Mouse (Mus musculus) embryonic facial prominence, embryonic 14.5 days (tissue): ENCODE data around the gene Mroh3. TPM values are rescaled to one million over a fixed set of nuclear protein-coding genes. Genes with fewer than 3 reads are reported as not detected.
A peak's percentile ranks its signal among the peaks of the same experiment; 100 is the strongest.

ENCODE experiments used
- ATAC-seq: fragments of 200-750 bp; cut with Nextera tagmentation; 2 replicates; pipeline ENCODE4 v1.8.0; 2017; ENCODE audit warnings: low read depth, moderate number of reproducible peaks, moderate TSS enrichment
- DNase-seq: peaks from one replicate; pipeline ENCODE4 v3.0.0-alpha.2; 2015; ENCODE audit warnings: low spot score
- H3K27ac ChIP-seq: fragments of 300-500 bp; sonication (generic); replicated peaks from 2 replicates; pipeline ENCODE4 v1.5.1; 2014; ENCODE audit warnings: low read depth, mild to moderate bottlenecking, low read length, moderate library complexity
- H3K27me3 ChIP-seq: fragments of 300-500 bp; sonication (generic); replicated peaks from 2 replicates; pipeline ENCODE4 v1.6.1; 2014; ENCODE audit warnings: low read length; ENCODE audit not compliant: control insufficient read depth, insufficient read depth
- H3K36me3 ChIP-seq: fragments of 300-500 bp; sonication (generic); 2 replicates; pipeline ENCODE4 v1.6.1; 2014; ENCODE audit warnings: low read length, mixed read lengths; ENCODE audit not compliant: control insufficient read depth, insufficient read depth
- H3K4me1 ChIP-seq: fragments of 300-500 bp; sonication (generic); 2 replicates; pipeline ENCODE4 v1.6.1; 2014; ENCODE audit warnings: antibody characterized with exemption, low read length; ENCODE audit not compliant: control insufficient read depth, insufficient read depth
- H3K4me2 ChIP-seq: fragments of 300-500 bp; sonication (generic); 2 replicates; pipeline ENCODE4 v1.6.1; 2014; ENCODE audit warnings: low read depth, mild to moderate bottlenecking, low read length, moderate library complexity, mixed read lengths
- H3K4me3 ChIP-seq: fragments of 300-500 bp; sonication (generic); 2 replicates; pipeline ENCODE4 v1.5.1; 2014; ENCODE audit warnings: low read depth, mild to moderate bottlenecking, low read length
- H3K9ac ChIP-seq: fragments of 300-500 bp; sonication (generic); 2 replicates; pipeline ENCODE4 v1.6.1; 2014; ENCODE audit warnings: low read depth, mild to moderate bottlenecking, low read length, moderate library complexity, mixed read lengths
- H3K9me3 ChIP-seq: fragments of 300-500 bp; sonication (generic); 2 replicates; pipeline ENCODE4 v1.6.1; 2016; ENCODE audit warnings: low read length; ENCODE audit not compliant: control insufficient read depth
- WGBS: fragments of 180-500 bp; shearing (Covaris S2); extraction: QIAGEN DNeasy Blood & Tissue Kit; methylation state at CpG from one replicate; pipeline ENCODE4 v1.1.7; 2014; 5-methylcytosine and 5-hydroxymethylcytosine counted together
- polyA plus RNA-seq: library from polyadenylated mRNA; unstranded; fragments of >200 nt; fragmentation: Nextera tagmentation; extraction: Ambion mirVana; gene quantifications from 2 replicates; pipeline ENCODE4 v1.2.1, GENCODE M21; 2014

The Mroh3 gene
- polyA plus RNA-seq, 1 experiment from 2014 or later = not detected

- DNase-seq = no peak
- Histone ChIP-seq H3K9me3 (no peaks in the 10 kb centered on the region), H3K36me3 (peaks cover 29% of the 10 kb centered on the region), H3K9ac (no peak overlapping the region), H3K4me3 (no peak overlapping the region), H3K27ac (no peak overlapping the region), H3K4me1 (peaks cover 34% of the 10 kb centered on the region), H3K27me3 (no peaks in the 10 kb centered on the region), H3K4me2 (no peak overlapping the region)
- 91% methylated on average over 8 of the region's 8 CpGs for WGBS
- ATAC-seq = no peak
Observed at GRCm38 (mm10) chr1:136225846-136226245, 13.2 kb upstream of the Mroh3 start.

DNA sequence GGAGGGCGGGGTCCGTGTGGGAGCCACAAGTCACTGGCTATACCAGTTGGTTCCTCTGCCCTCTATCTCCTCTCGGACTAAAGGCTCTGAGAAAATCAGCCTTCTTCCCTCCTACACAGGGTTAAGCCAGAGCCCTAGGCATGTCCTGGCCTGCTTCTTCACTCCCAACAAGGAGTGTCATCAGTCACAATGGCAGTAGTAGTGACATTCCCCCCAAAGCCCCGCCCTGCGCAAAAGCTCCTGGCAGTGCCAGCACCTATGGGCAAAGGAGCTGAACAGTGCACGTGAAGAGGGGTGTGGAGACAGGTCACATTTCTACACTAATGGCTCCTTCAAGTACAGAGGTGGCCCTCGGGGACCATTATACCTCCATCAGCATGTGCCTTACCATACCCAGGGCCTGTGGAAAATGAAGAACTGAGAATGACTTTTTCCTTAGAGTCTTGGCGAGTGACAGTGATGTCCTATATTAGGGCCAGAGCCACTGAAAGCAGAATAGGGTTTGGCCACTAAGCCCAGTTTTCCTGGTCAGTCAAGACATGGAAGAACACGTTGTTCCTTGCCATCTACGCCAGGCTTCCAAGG is 11.2 kb upstream of the Mroh3 start:
- H3K27ac ChIP-seq = no peak overlapping the region
- H3K4me1 ChIP-seq = peaks cover 14% of the 10 kb centered on the region
- no peak overlapping the region for H3K9ac ChIP-seq
- 83% methylated on average over 10 of the region's 10 CpGs for WGBS
- peaks cover 45% of the 10 kb centered on the region for H3K36me3 ChIP-seq
- ATAC-seq (peak; percentile 37; the same call in 1 of the 2 replicates), DNase-seq (no peak)
- no peak overlapping the region for H3K4me3 ChIP-seq
- no peaks in the 10 kb centered on the region for H3K9me3 ChIP-seq
- H3K27me3 ChIP-seq = no peaks in the 10 kb centered on the region
- H3K4me2 ChIP-seq = no peak overlapping the region

DNA sequence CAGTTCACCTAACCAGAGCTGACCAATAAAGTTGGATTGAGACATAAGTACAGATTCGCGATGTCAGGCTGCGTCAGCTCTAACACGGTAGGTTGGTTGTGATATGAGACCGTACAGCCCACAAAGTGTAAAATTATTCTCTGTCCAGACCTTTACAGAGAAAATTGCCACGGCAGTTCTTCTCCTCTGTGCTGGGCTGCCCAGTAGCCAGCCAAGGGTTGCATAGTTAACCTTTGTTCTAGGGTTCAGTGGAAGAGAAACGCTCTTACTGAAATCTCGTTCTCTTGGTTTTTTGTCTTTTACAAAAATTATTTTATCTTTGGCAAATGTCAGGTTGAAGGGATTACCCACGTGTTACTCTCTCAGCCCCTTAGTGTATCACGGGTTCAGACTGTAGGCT is 9.8 kb upstream of the Mroh3 start:
- Histone ChIP-seq H3K27me3 (no peaks in the 10 kb centered on the region), H3K9ac (no peak overlapping the region), H3K4me2 (no peak overlapping the region), H3K9me3 (no peaks in the 10 kb centered on the region), H3K27ac (no peak overlapping the region), H3K4me1 (no peaks in the 10 kb centered on the region), H3K36me3 (peaks cover 57% of the 10 kb centered on the region), H3K4me3 (no peak overlapping the region)
- DNase-seq (no peak), ATAC-seq (no peak)
- WGBS = 85% methylated on average over 10 of the region's 10 CpGs

- Histone ChIP-seq H3K9me3 (no peaks in the 10 kb centered on the region), H3K27ac (no peak overlapping the region), H3K9ac (no peak overlapping the region), H3K4me3 (no peak overlapping the region), H3K27me3 (no peaks in the 10 kb centered on the region), H3K36me3 (peaks cover 65% of the 10 kb centered on the region), H3K4me1 (no peaks in the 10 kb centered on the region), H3K4me2 (no peak overlapping the region)
- DNase-seq (no peak), ATAC-seq (no peak)
- 78% methylated on average over 9 of the region's 10 CpGs for WGBS
Observed at GRCm38 (mm10) chr1:136220037-136220871, 7.6 kb upstream of the Mroh3 start.

DNA sequence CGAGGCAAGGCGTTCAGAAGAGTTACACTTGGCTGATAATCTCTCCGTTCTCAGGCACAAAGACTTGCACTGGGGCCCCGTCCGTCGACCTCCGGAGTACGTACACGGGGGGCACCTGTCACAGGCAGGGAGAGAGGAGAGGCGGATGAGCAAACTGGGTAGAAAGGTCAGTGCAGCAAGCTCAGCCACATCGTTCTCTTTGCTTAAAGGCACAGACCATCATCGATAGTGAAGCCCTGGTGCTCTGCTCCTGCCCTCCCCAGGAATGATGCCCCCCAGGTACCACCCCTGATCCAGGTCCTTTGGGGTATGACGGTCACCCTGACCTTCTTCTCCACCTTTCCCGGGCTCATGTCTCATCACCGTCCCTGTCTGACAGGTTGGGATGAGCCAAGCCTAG is 1.7 kb upstream of the Mroh3 start:
- Histone ChIP-seq H3K4me3 (no peak overlapping the region), H3K9me3 (no peaks in the 10 kb centered on the region), H3K4me2 (no peak overlapping the region), H3K4me1 (no peaks in the 10 kb centered on the region), H3K27me3 (no peaks in the 10 kb centered on the region), H3K9ac (no peak overlapping the region), H3K27ac (no peak overlapping the region), H3K36me3 (peaks cover 38% of the 10 kb centered on the region)
- DNase-seq (no peak), ATAC-seq (no peak)
- 90% methylated on average over 15 of the region's 15 CpGs for WGBS

DNA sequence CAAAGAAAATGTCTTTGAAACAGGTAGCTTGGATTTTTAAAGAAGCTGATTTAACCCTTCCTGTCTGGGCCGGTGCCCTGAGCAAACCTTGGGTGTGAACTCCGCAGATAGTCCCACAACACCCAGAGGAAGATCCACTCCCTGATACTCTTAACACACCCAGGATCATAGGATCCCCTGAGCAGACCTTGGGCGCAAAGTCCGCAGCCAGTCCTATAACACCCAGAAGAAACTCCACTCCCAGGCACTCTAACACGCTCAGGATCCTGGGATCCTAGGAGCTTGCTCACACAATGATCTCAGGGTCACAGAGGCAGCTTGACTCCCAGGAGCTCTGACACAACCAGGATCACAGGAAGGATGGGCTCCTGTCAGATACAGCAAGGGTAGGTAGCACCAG is 22.6 kb downstream of the Mroh3 start:
- Histone ChIP-seq H3K9ac (no peak overlapping the region), H3K4me1 (no peaks in the 10 kb centered on the region), H3K36me3 (no peaks in the 10 kb centered on the region), H3K4me2 (no peak overlapping the region), H3K27ac (no peak overlapping the region), H3K9me3 (no peaks in the 10 kb centered on the region), H3K4me3 (no peak overlapping the region), H3K27me3 (no peaks in the 10 kb centered on the region)
- 87% methylated on average over 5 of the region's 5 CpGs for WGBS
- ATAC-seq = no peak
- no peak for DNase-seq

- H3K4me3 ChIP-seq = no peak overlapping the region
- 0 out of 2 replicates have a peak, but pooled peaks cover 5% of the 10 kb centered on the region for H3K36me3 ChIP-seq
- H3K27me3 ChIP-seq = no peaks in the 10 kb centered on the region
- no peaks in the 10 kb centered on the region for H3K4me1 ChIP-seq
- H3K9ac ChIP-seq = no peak overlapping the region
- H3K4me2 ChIP-seq = no peak overlapping the region
- ATAC-seq (no peak), DNase-seq (no peak)
- H3K27ac ChIP-seq = no peak overlapping the region
- 72% methylated on average over 2 of the region's 2 CpGs for WGBS
- H3K9me3 ChIP-seq = no peaks in the 10 kb centered on the region
Observed at GRCm38 (mm10) chr1:136179511-136180001, 33.1 kb downstream of the Mroh3 start.

- H3K36me3 ChIP-seq = 0 out of 2 replicates have a peak, but pooled peaks cover 5% of the 10 kb centered on the region
- no peaks in the 10 kb centered on the region for H3K4me1 ChIP-seq
- H3K9ac ChIP-seq = no peak overlapping the region
- H3K27me3 ChIP-seq = no peaks in the 10 kb centered on the region
- H3K9me3 ChIP-seq = no peaks in the 10 kb centered on the region
- no peak for ATAC-seq
- H3K4me2 ChIP-seq = no peak overlapping the region
- no peak overlapping the region for H3K4me3 ChIP-seq
- no peak overlapping the region for H3K27ac ChIP-seq
- 49% methylated on average over 6 of the region's 6 CpGs for WGBS
- DNase-seq = no peak
Observed at GRCm38 (mm10) chr1:136178741-136179140, 33.9 kb downstream of the Mroh3 start.
